ENCODE assay signal across 22 mouse cellular contexts in the genomic region with DNA sequence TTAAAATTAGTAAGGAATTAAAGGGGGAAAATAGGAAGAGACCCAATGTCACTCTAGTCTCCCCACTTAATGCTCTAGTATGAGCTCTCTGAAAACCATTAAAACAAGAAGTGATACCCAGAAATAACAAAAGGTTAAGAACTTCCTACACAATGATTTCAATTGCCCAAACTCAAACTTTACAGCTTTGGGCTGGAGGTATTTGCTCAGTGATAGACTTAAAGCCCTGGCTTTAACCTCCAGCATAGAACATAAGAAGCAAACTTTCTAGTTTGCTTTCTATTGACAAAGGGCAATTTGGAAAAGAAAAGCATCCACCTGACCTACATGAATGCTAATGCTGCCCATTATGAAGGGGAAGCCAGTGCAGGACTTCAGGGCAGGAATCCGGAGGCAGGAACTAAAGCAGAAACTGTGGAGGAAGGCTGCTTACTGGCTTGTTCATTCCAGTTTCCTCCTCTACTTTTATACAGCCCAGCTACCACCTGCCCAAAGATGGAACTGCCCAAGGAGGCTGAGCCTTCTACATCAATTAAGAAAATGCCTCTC. TPM values are rescaled to one million over a fixed set of nuclear protein-coding genes. Genes with fewer than 3 reads are reported as not detected.
"Had no signal": no experiment of that assay in that cellular context is flagged by ENCODE, and none has a peak within 500 bp of the region (broad histone marks: within the 10 kb centered on the region; RNA-seq: fewer than 3 reads in every experiment).

No protein-coding gene starts in this region.

- ATAC-seq: hindbrain, embryonic 16.5 days; inflammation-experienced regulatory T-cells, adult 6 months; intestine, embryonic 15.5 days; intestine, postnatal 0 days; liver, embryonic 12.5 days had no signal

- DNase-seq: gastrocnemius, postnatal 14 days; gastrocnemius, postnatal 36 days; heart, adult 18-20 months; heart, postnatal 10 days; heart, postnatal 4 days; kidney, adult 18-20 months; kidney, adult 8-10 months; kidney, postnatal 10 days; kidney, postnatal 25 days; kidney, postnatal 4 days; layer of hippocampus, postnatal 36 days; left cerebral cortex, postnatal 4 days had no signal

RNA-seq across cellular contexts. Expression of gene Otx1, which starts 14.2 kb away (rescaled TPM):
- total RNA-seq: gastrocnemius, adult 18-20 months; gastrocnemius, adult 8-10 months; gastrocnemius, postnatal 14 days; gastrocnemius, postnatal 36 days; heart, adult 8-10 months; heart, postnatal 10 days; heart, postnatal 25 days; liver, adult 2 months had no signal
